Mouse (Mus musculus): ENCODE measurements at regions not wholly inside any gene's neighbourhood (a gene's known extent, or its start where the extent isn't known, plus 50 kb on each side); places are given as distances from the start of the nearest gene placed in this dataset.
A peak's percentile ranks its signal among the peaks of the same experiment; 100 is the strongest.

- TF ChIP-seq CTCF (conservative IDR thresholded peaks at IDR 0.05) = no peak
- no peak overlapping the region for H3K4me3 ChIP-seq
- H3K27ac ChIP-seq = peak overlapping the region; percentile 60
- no peak for DNase-seq (ENCODE audit: low spot score in 2 of 2)
Observed at GRCm38 (mm10) chr2:138896563-138896962, 597.1 kb upstream of the Sptlc3 start.

- Histone ChIP-seq H3K4me3 (no peak overlapping the region), H3K27ac (peak overlapping the region; percentile 60)
- DNase-seq (ENCODE audit: low spot score in 2 of 2) = peak in 1 of 2 experiments; percentile 44
- TF ChIP-seq CTCF (conservative IDR thresholded peaks at IDR 0.05) = no peak
Observed at GRCm38 (mm10) chr2:138897101-138897500, 596.6 kb upstream of the Sptlc3 start.

GRCm38 (mm10) chr2:138937165-138937564 is 556.5 kb upstream of the Sptlc3 start:
- TF ChIP-seq CTCF (conservative IDR thresholded peaks at IDR 0.05) = no peak
- Histone ChIP-seq H3K4me3 (no peak overlapping the region), H3K27ac (no peak overlapping the region)
- no peak for DNase-seq (ENCODE audit: low spot score in 2 of 2)

- TF ChIP-seq CTCF (conservative IDR thresholded peaks at IDR 0.05) = no peak
- no peak for DNase-seq (ENCODE audit: low spot score in 2 of 2)
- Histone ChIP-seq H3K4me3 (no peak overlapping the region), H3K27ac (no peak overlapping the region)
Observed at GRCm38 (mm10) chr2:138939367-138939766, 554.3 kb upstream of the Sptlc3 start.

- no peak for DNase-seq (ENCODE audit: low spot score in 2 of 2)
- Histone ChIP-seq H3K4me3 (no peak overlapping the region), H3K27ac (no peak overlapping the region)
- no peak for TF ChIP-seq CTCF (conservative IDR thresholded peaks at IDR 0.05)
Observed at GRCm38 (mm10) chr2:138966110-138966790, 527.5 kb upstream of the Sptlc3 start.

GRCm38 (mm10) chr2:138974548-138974947 is 519.2 kb upstream of the Sptlc3 start:
- H3K27ac ChIP-seq = no peak overlapping the region
- TF ChIP-seq CTCF (conservative IDR thresholded peaks at IDR 0.05) = peak; percentile 39
- H3K4me3 ChIP-seq = no peak overlapping the region
- no peak for DNase-seq (ENCODE audit: low spot score in 2 of 2)

GRCm38 (mm10) chr2:138990031-138990430 is 503.7 kb upstream of the Sptlc3 start:
- DNase-seq (ENCODE audit: low spot score in 2 of 2) = no peak
- TF ChIP-seq CTCF (conservative IDR thresholded peaks at IDR 0.05) = no peak
- H3K4me3 ChIP-seq = no peak overlapping the region
- H3K27ac ChIP-seq = no peak overlapping the region

- Histone ChIP-seq H3K4me3 (no peak overlapping the region), H3K27ac (no peak overlapping the region)
- no peak for TF ChIP-seq CTCF (conservative IDR thresholded peaks at IDR 0.05)
- DNase-seq (ENCODE audit: low spot score in 2 of 2) = no peak
Observed at GRCm38 (mm10) chr2:139032105-139032812, 461.5 kb upstream of the Sptlc3 start.

- no peak for DNase-seq (ENCODE audit: low spot score in 2 of 2)
- H3K4me3 ChIP-seq = no peak overlapping the region
- no peak overlapping the region for H3K27ac ChIP-seq
- no peak for TF ChIP-seq CTCF (conservative IDR thresholded peaks at IDR 0.05)
Observed at GRCm38 (mm10) chr2:139034800-139035199, 458.9 kb upstream of the Sptlc3 start.

GRCm38 (mm10) chr2:139041671-139042273 is 451.9 kb upstream of the Sptlc3 start:
- H3K27ac ChIP-seq = no peak overlapping the region
- no peak for TF ChIP-seq CTCF (conservative IDR thresholded peaks at IDR 0.05)
- DNase-seq (ENCODE audit: low spot score in 2 of 2) = no peak
- H3K4me3 ChIP-seq = no peak overlapping the region

- no peak overlapping the region for H3K27ac ChIP-seq
- no peak overlapping the region for H3K4me3 ChIP-seq
- no peak for DNase-seq (ENCODE audit: low spot score in 2 of 2)
- TF ChIP-seq CTCF (conservative IDR thresholded peaks at IDR 0.05) = no peak
Observed at GRCm38 (mm10) chr2:139044684-139045083, 449.0 kb upstream of the Sptlc3 start.

GRCm38 (mm10) chr2:139055249-139055648 is 438.5 kb upstream of the Sptlc3 start:
- Histone ChIP-seq H3K27ac (no peak overlapping the region), H3K4me3 (no peak overlapping the region)
- TF ChIP-seq CTCF (conservative IDR thresholded peaks at IDR 0.05) = no peak
- DNase-seq (ENCODE audit: low spot score in 2 of 2) = no peak

- no peak for DNase-seq (ENCODE audit: low spot score in 2 of 2)
- no peak overlapping the region for H3K27ac ChIP-seq
- no peak for TF ChIP-seq CTCF (conservative IDR thresholded peaks at IDR 0.05)
- H3K4me3 ChIP-seq = no peak overlapping the region
Observed at GRCm38 (mm10) chr2:139069276-139069961, 424.3 kb upstream of the Sptlc3 start.
